Mouse (Mus musculus): Measurements from ENCODE around the gene Capza2. TPM values are rescaled to one million over a fixed set of nuclear protein-coding genes. Genes with fewer than 3 reads are reported as not detected.
A peak's percentile ranks its signal among the peaks of the same experiment; 100 is the strongest.

Capza2 gene
- polyA plus RNA-seq, 1 experiment from 2014 or later: 272 TPM

- ATAC-seq (ENCODE audit: low FRiP score, low TSS enrichment) (no peak), DNase-seq (no peak)
- Histone ChIP-seq H3K4me2 (ENCODE audit: low read length) (no peak overlapping the region), H3K27me3 (ENCODE audit: control insufficient read depth, insufficient read depth, low read length) (no peaks in the 10 kb centered on the region), H3K9me3 (ENCODE audit: control insufficient read depth, low read length) (no peaks in the 10 kb centered on the region), H3K4me3 (replicated peaks; ENCODE audit: low read depth, low read length) (no peak overlapping the region), H3K4me1 (ENCODE audit: control insufficient read depth, insufficient read depth, low read length) (no peaks in the 10 kb centered on the region), H3K27ac (replicated peaks; ENCODE audit: low read depth, low read length) (no peak overlapping the region), H3K36me3 (ENCODE audit: control insufficient read depth, insufficient read depth, low read length) (peaks cover 65% of the 10 kb centered on the region), H3K9ac (replicated peaks; ENCODE audit: low read length) (no peak overlapping the region)
Measured at GRCm38 (mm10) chr6:17666024-17666423, 30.0 kb downstream of the Capza2 start.

GRCm38 (mm10) chr6:17667813-17668212 is 31.8 kb downstream of the Capza2 start:
- no peaks in the 10 kb centered on the region for H3K4me1 ChIP-seq (ENCODE audit: control insufficient read depth, insufficient read depth, low read length)
- no peaks in the 10 kb centered on the region for H3K9me3 ChIP-seq (ENCODE audit: control insufficient read depth, low read length)
- no peak overlapping the region for H3K4me3 ChIP-seq (replicated peaks; ENCODE audit: low read depth, low read length)
- no peak overlapping the region for H3K27ac ChIP-seq (replicated peaks; ENCODE audit: low read depth, low read length)
- H3K4me2 ChIP-seq (ENCODE audit: low read length): no peak overlapping the region
- no peak overlapping the region for H3K9ac ChIP-seq (replicated peaks; ENCODE audit: low read length)
- ATAC-seq (ENCODE audit: low FRiP score, low TSS enrichment) (no peak), DNase-seq (no peak)
- peaks cover 48% of the 10 kb centered on the region for H3K36me3 ChIP-seq (ENCODE audit: control insufficient read depth, insufficient read depth, low read length)
- 94% methylated on average over 3 of the region's 3 CpGs for WGBS
- no peaks in the 10 kb centered on the region for H3K27me3 ChIP-seq (ENCODE audit: control insufficient read depth, insufficient read depth, low read length)

- no peak for ATAC-seq (ENCODE audit: low FRiP score, low TSS enrichment)
- Histone ChIP-seq H3K27ac (replicated peaks; ENCODE audit: low read depth, low read length) (no peak overlapping the region), H3K4me3 (replicated peaks; ENCODE audit: low read depth, low read length) (no peak overlapping the region), H3K9me3 (ENCODE audit: control insufficient read depth, low read length) (no peaks in the 10 kb centered on the region), H3K9ac (replicated peaks; ENCODE audit: low read length) (no peak overlapping the region), H3K4me1 (ENCODE audit: control insufficient read depth, insufficient read depth, low read length) (no peaks in the 10 kb centered on the region), H3K36me3 (ENCODE audit: control insufficient read depth, insufficient read depth, low read length) (peaks cover 43% of the 10 kb centered on the region), H3K27me3 (ENCODE audit: control insufficient read depth, insufficient read depth, low read length) (no peaks in the 10 kb centered on the region), H3K4me2 (ENCODE audit: low read length) (no peak overlapping the region)
- DNase-seq: no peak
- 98% methylated on average over 12 of the region's 12 CpGs for WGBS
Measured at GRCm38 (mm10) chr6:17668334-17668733, 32.3 kb downstream of the Capza2 start.

GRCm38 (mm10) chr6:17669826-17670225 is 33.8 kb downstream of the Capza2 start:
- H3K4me2 ChIP-seq (ENCODE audit: low read length): no peak overlapping the region
- DNase-seq (no peak), ATAC-seq (ENCODE audit: low FRiP score, low TSS enrichment) (no peak)
- no peak overlapping the region for H3K27ac ChIP-seq (replicated peaks; ENCODE audit: low read depth, low read length)
- 87% methylated on average over 2 of the region's 2 CpGs for WGBS
- H3K36me3 ChIP-seq (ENCODE audit: control insufficient read depth, insufficient read depth, low read length): peaks cover 30% of the 10 kb centered on the region
- no peak overlapping the region for H3K4me3 ChIP-seq (replicated peaks; ENCODE audit: low read depth, low read length)
- no peaks in the 10 kb centered on the region for H3K27me3 ChIP-seq (ENCODE audit: control insufficient read depth, insufficient read depth, low read length)
- H3K9ac ChIP-seq (replicated peaks; ENCODE audit: low read length): no peak overlapping the region
- no peaks in the 10 kb centered on the region for H3K4me1 ChIP-seq (ENCODE audit: control insufficient read depth, insufficient read depth, low read length)
- no peaks in the 10 kb centered on the region for H3K9me3 ChIP-seq (ENCODE audit: control insufficient read depth, low read length)

- WGBS: 23% methylated on average over 12 of the region's 12 CpGs
- no peaks in the 10 kb centered on the region for H3K4me1 ChIP-seq (ENCODE audit: control insufficient read depth, insufficient read depth, low read length)
- no peaks in the 10 kb centered on the region for H3K36me3 ChIP-seq (ENCODE audit: control insufficient read depth, insufficient read depth, low read length)
- ATAC-seq (ENCODE audit: low FRiP score, low TSS enrichment): peak; percentile 68; the same call in 1 of the 2 replicates
- H3K4me3 ChIP-seq (replicated peaks; ENCODE audit: low read depth, low read length): no peak overlapping the region
- H3K27ac ChIP-seq (replicated peaks; ENCODE audit: low read depth, low read length): no peak overlapping the region
- DNase-seq: peak; percentile 84
- peak overlapping the region; percentile 19 for H3K4me2 ChIP-seq (ENCODE audit: low read length)
- no peaks in the 10 kb centered on the region for H3K9me3 ChIP-seq (ENCODE audit: control insufficient read depth, low read length)
- H3K9ac ChIP-seq (replicated peaks; ENCODE audit: low read length): no peak overlapping the region
- no peaks in the 10 kb centered on the region for H3K27me3 ChIP-seq (ENCODE audit: control insufficient read depth, insufficient read depth, low read length)
Measured at GRCm38 (mm10) chr6:17675019-17675756, 39.2 kb downstream of the Capza2 start.

GRCm38 (mm10) chr6:17677008-17677407 is 41.0 kb downstream of the Capza2 start:
- no peak for ATAC-seq (ENCODE audit: low FRiP score, low TSS enrichment)
- no peak for DNase-seq
- Histone ChIP-seq H3K27me3 (ENCODE audit: control insufficient read depth, insufficient read depth, low read length) (no peaks in the 10 kb centered on the region), H3K36me3 (ENCODE audit: control insufficient read depth, insufficient read depth, low read length) (no peaks in the 10 kb centered on the region), H3K27ac (replicated peaks; ENCODE audit: low read depth, low read length) (no peak overlapping the region), H3K4me3 (replicated peaks; ENCODE audit: low read depth, low read length) (no peak overlapping the region), H3K4me1 (ENCODE audit: control insufficient read depth, insufficient read depth, low read length) (no peaks in the 10 kb centered on the region), H3K9me3 (ENCODE audit: control insufficient read depth, low read length) (no peaks in the 10 kb centered on the region), H3K9ac (replicated peaks; ENCODE audit: low read length) (no peak overlapping the region), H3K4me2 (ENCODE audit: low read length) (no peak overlapping the region)
- 88% methylated on average over 2 of the region's 2 CpGs for WGBS

GRCm38 (mm10) chr6:17680266-17680925 is 44.4 kb downstream of the Capza2 start:
- no peaks in the 10 kb centered on the region for H3K4me1 ChIP-seq (ENCODE audit: control insufficient read depth, insufficient read depth, low read length)
- no peaks in the 10 kb centered on the region for H3K9me3 ChIP-seq (ENCODE audit: control insufficient read depth, low read length)
- no peak overlapping the region for H3K27ac ChIP-seq (replicated peaks; ENCODE audit: low read depth, low read length)
- H3K27me3 ChIP-seq (ENCODE audit: control insufficient read depth, insufficient read depth, low read length): no peaks in the 10 kb centered on the region
- WGBS: 85% methylated on average over 6 of the region's 6 CpGs
- no peak overlapping the region for H3K4me2 ChIP-seq (ENCODE audit: low read length)
- DNase-seq (no peak), ATAC-seq (ENCODE audit: low FRiP score, low TSS enrichment) (no peak)
- H3K9ac ChIP-seq (replicated peaks; ENCODE audit: low read length): no peak overlapping the region
- H3K4me3 ChIP-seq (replicated peaks; ENCODE audit: low read depth, low read length): no peak overlapping the region
- no peaks in the 10 kb centered on the region for H3K36me3 ChIP-seq (ENCODE audit: control insufficient read depth, insufficient read depth, low read length)

GRCm38 (mm10) chr6:17681810-17682209 is 45.8 kb downstream of the Capza2 start:
- DNase-seq (no peak), ATAC-seq (ENCODE audit: low FRiP score, low TSS enrichment) (no peak)
- 97% methylated on average over 8 of the region's 8 CpGs for WGBS
- Histone ChIP-seq H3K4me1 (ENCODE audit: control insufficient read depth, insufficient read depth, low read length) (no peaks in the 10 kb centered on the region), H3K4me2 (ENCODE audit: low read length) (no peak overlapping the region), H3K4me3 (replicated peaks; ENCODE audit: low read depth, low read length) (no peak overlapping the region), H3K9ac (replicated peaks; ENCODE audit: low read length) (no peak overlapping the region), H3K9me3 (ENCODE audit: control insufficient read depth, low read length) (no peaks in the 10 kb centered on the region), H3K27me3 (ENCODE audit: control insufficient read depth, insufficient read depth, low read length) (no peaks in the 10 kb centered on the region), H3K27ac (replicated peaks; ENCODE audit: low read depth, low read length) (no peak overlapping the region), H3K36me3 (ENCODE audit: control insufficient read depth, insufficient read depth, low read length) (no peaks in the 10 kb centered on the region)

GRCm38 (mm10) chr6:17688676-17689075 is 52.6 kb downstream of the Capza2 start:
- Histone ChIP-seq H3K27me3 (ENCODE audit: control insufficient read depth, insufficient read depth, low read length) (no peaks in the 10 kb centered on the region), H3K27ac (replicated peaks; ENCODE audit: low read depth, low read length) (no peak overlapping the region), H3K9me3 (ENCODE audit: control insufficient read depth, low read length) (no peaks in the 10 kb centered on the region), H3K4me2 (ENCODE audit: low read length) (no peak overlapping the region), H3K4me3 (replicated peaks; ENCODE audit: low read depth, low read length) (no peak overlapping the region), H3K9ac (replicated peaks; ENCODE audit: low read length) (no peak overlapping the region), H3K36me3 (ENCODE audit: control insufficient read depth, insufficient read depth, low read length) (no peaks in the 10 kb centered on the region), H3K4me1 (ENCODE audit: control insufficient read depth, insufficient read depth, low read length) (no peaks in the 10 kb centered on the region)
- 90% methylated on average over 5 of the region's 5 CpGs for WGBS
- DNase-seq (no peak), ATAC-seq (ENCODE audit: low FRiP score, low TSS enrichment) (no peak)

Measured in midbrain, embryonic 14.5 days (tissue).